Mouse (Mus musculus) lung, postnatal 0 days (tissue): ENCODE measurements at regions not wholly inside any gene's neighbourhood (a gene's known extent, or its start where the extent isn't known, plus 50 kb on each side); places are given as distances from the start of the nearest gene placed in this dataset.

Experiments used
- CTCF ChIP-seq: IDR thresholded peaks from 2 replicates; pipeline ENCODE4 v1.5.1; 2016; ENCODE audit warnings: antibody characterized with exemption, mild to moderate bottlenecking
- EP300 ChIP-seq: IDR thresholded peaks from 2 replicates; pipeline ENCODE4 v1.6.1; 2016; ENCODE audit warnings: antibody characterized with exemption, mild to moderate bottlenecking, control low read depth

DNA sequence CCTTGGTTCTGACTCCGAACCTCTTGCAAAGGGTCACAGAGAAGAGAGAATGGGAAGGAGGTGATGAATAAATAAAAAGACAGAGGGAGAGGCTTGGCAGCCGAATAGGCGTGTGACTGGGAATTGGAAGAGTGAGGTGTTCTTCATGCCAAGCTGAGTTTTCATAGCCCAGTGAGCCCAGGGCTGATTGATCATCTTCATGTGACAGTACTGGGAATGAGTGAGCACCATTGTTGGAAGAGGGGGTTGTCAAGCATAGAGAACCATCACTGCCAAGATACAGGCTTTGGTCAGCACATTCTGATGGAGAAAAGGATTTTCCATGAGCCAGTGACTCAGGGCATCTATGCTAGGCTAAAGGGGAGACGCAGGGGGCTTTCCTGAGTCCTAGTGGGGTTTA, 163.0 kb downstream of the Slc30a10 start:
- TF ChIP-seq CTCF: no peak
- no peak for TF ChIP-seq EP300
